Mouse (Mus musculus) embryonic facial prominence, embryonic 11.5 days (tissue): ENCODE results near the gene Arhgdia. TPM values are rescaled to one million over a fixed set of nuclear protein-coding genes. Genes with fewer than 3 reads are reported as not detected.

ENCODE experiments used
- ATAC-seq: fragments of 200-750 bp; cut with Nextera tagmentation; replicated peaks from 2 replicates; pipeline ENCODE4 v1.8.0; 2017; ENCODE audit warnings: low read depth; ENCODE audit not compliant: insufficient number of reproducible peaks, low FRiP score, low TSS enrichment
- DNase-seq: peaks from one replicate; pipeline ENCODE4 v3.0.0-alpha.2; 2015; ENCODE audit warnings: low spot score
- H3K27ac ChIP-seq: fragments of 300-500 bp; sonication (generic); replicated peaks from 2 replicates; pipeline ENCODE4 v1.5.1; 2014; ENCODE audit warnings: mild to moderate bottlenecking, low read depth, low read length, control low read depth
- H3K27me3 ChIP-seq: fragments of 300-500 bp; sonication (generic); 2 replicates; pipeline ENCODE4 v1.6.1; 2014; ENCODE audit warnings: mild to moderate bottlenecking, low read length, moderate library complexity, mixed read lengths; ENCODE audit not compliant: control insufficient read depth, insufficient read depth
- H3K36me3 ChIP-seq: fragments of 300-500 bp; sonication (generic); replicated peaks from 2 replicates; pipeline ENCODE4 v1.6.1; 2014; ENCODE audit warnings: low read depth, mild to moderate bottlenecking, low read length, moderate library complexity, mixed read lengths; ENCODE audit not compliant: control insufficient read depth, insufficient read depth
- H3K4me1 ChIP-seq: fragments of 300-500 bp; sonication (generic); 2 replicates; pipeline ENCODE4 v1.6.1; 2014; ENCODE audit warnings: low read length, mixed read lengths; ENCODE audit not compliant: control insufficient read depth, insufficient read depth
- H3K4me2 ChIP-seq: fragments of 300-500 bp; sonication (generic); 2 replicates; pipeline ENCODE4 v1.6.1; 2014; ENCODE audit warnings: low read depth, mild to moderate bottlenecking, control low read depth, low read length, moderate library complexity
- H3K4me3 ChIP-seq: fragments of 300-500 bp; sonication (generic); 2 replicates; pipeline ENCODE4 v1.5.1; 2014; ENCODE audit warnings: low read depth, low read length, control low read depth
- H3K9ac ChIP-seq: fragments of 300-500 bp; sonication (generic); replicated peaks from 2 replicates; pipeline ENCODE4 v1.6.1; 2014; ENCODE audit warnings: mild to moderate bottlenecking, control low read depth, low read length
- H3K9me3 ChIP-seq: fragments of 300-500 bp; sonication (generic); replicated peaks from 2 replicates; pipeline ENCODE4 v1.6.1; 2016; ENCODE audit warnings: mild to moderate bottlenecking, low read length, inconsistent platforms, mixed read lengths; ENCODE audit not compliant: control insufficient read depth
- WGBS: fragments of 180-500 bp; shearing (Covaris S2); extraction: QIAGEN DNeasy Blood & Tissue Kit; methylation state at CpG from one replicate; pipeline ENCODE4 v1.1.7; 2014; 5-methylcytosine and 5-hydroxymethylcytosine counted together
- polyA plus RNA-seq: library from polyadenylated mRNA; unstranded; fragments of >200 nt; fragmentation: Nextera tagmentation; extraction: Ambion mirVana; gene quantifications from 2 replicates; pipeline ENCODE4 v1.2.1, GENCODE M21; 2014

The Arhgdia gene
- polyA plus RNA-seq, 1 experiment from 2014 or later: 511 TPM

DNA sequence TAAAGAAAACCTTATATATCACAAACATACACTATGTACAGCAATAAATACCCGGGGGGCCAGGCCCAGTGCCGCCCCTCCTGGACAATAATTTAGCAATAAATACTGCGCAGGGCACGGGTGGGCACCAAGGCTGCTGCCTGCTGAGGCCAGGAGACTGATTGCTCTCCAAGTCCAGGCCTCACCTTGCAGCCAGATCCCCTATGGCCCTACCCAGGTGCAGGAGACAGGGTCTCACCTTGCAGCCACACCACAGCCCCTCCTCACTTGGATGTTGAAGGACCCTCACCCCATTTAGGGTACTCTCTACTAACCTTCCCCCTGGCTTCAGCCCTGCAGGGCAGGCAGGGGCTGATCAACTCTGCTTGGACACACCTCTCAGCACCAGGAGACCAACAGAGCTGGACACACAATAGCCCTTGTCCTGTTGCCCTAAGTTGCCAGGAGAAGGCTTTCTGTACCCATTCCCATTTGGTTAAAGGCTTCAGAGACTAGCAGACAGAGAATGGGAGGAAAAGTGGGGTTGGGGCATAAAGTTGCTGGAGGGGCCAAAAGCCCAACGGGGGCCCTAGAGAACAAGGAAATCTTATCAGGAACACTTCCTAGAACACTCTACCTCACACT, 43.8 kb upstream of the Arhgdia start, which contains the start of gene Sirt7:
TSS of gene Sirt7 (minus strand) at position 89 of the 624 bp plus-strand sequence.
- H3K4me2 ChIP-seq: peak within 1 kb of the TSS; percentile 98
- H3K27me3 ChIP-seq: no peaks in the 10 kb centered on the region
- peak within 1 kb of the TSS; percentile 99 for H3K4me3 ChIP-seq
- peak within 1 kb of the TSS; percentile 74 for H3K9ac ChIP-seq
- 22% methylated on average over 5 of the region's 5 CpGs for WGBS
- ATAC-seq (peak; percentile 46), DNase-seq (no peak)
- H3K36me3 ChIP-seq: no peaks in the 10 kb centered on the region; the same call in none of the 2 replicates
- H3K9me3 ChIP-seq: no peaks in the 10 kb centered on the region
- H3K27ac ChIP-seq: peak within 1 kb of the TSS; percentile 67; the same call in 1 of the 2 replicates
- H3K4me1 ChIP-seq: peaks cover 2% of the 10 kb centered on the region; the same call in 1 of the 2 replicates

DNA sequence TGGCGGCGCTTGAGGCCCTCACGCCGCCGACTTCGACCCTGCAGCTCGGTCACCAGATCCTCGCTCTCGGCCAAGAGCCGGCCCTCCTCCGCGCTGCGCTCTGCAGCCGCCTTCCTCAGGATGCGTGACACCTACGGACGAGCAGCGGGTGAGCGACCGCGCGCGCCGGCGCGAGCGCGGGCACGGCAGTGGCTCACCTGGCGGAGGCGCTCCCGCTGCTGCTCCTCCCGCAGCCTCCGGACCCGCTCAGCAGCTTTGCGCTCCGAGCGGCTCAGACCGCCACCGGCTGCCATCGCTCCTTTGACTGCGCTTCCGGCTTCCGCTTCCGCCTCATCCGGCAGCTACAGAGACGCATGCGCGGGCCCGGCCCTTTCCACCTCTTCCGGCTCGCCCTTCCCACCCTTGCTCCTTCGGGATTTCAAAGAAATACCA, 43.3 kb upstream of the Arhgdia start:
- under 1% methylated on average over 53 of the region's 53 CpGs for WGBS
- no peaks in the 10 kb centered on the region for H3K9me3 ChIP-seq
- H3K36me3 ChIP-seq: no peaks in the 10 kb centered on the region; the same call in none of the 2 replicates
- peaks cover 2% of the 10 kb centered on the region; the same call in 1 of the 2 replicates for H3K4me1 ChIP-seq
- H3K4me3 ChIP-seq: peak overlapping the region; percentile 99
- H3K27ac ChIP-seq: peak overlapping the region; percentile 67; the same call in 1 of the 2 replicates
- ATAC-seq: peak; percentile 60; the same call in 1 of the 2 replicates
- no peaks in the 10 kb centered on the region for H3K27me3 ChIP-seq
- H3K4me2 ChIP-seq: peak overlapping the region; percentile 98
- H3K9ac ChIP-seq: peak overlapping the region; percentile 74
- peak; percentile 92 for DNase-seq

DNA sequence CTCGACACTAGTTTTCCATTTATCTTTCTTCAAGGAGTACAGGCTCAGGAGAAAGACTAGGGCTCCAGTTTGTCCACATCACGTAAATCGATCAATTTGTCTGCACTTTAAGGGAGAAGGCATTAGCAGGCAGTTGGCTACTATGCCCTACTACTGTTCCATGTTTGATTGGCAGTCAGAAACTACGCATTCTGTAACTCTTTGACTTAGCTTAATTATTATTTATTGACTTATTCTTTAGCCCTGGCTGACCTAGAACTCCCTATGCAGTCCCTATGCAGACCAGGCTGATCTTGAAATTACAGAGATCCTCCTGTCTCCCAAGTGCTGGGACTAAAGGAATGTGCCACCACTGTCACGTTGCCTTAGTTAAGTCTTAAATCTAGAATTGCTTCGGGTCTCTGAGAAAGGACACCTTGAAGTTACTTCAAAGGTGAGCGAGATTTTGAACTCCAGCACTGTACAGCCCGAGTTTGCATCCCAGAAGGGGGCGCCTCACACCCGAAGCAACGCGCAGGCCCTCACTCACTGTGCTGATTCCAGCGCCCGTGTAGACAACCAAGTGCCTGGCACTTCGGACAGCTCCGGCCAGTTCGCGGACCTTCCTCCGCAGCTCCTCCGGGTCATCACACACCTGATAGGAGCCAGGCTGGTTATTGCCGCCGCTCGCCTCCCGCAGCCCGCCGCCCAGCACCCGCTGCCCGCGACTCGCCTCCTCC, 42.7 kb upstream of the Arhgdia start:
- Histone ChIP-seq H3K4me1 (peaks cover 2% of the 10 kb centered on the region; the same call in 1 of the 2 replicates), H3K36me3 (no peaks in the 10 kb centered on the region; the same call in none of the 2 replicates), H3K4me3 (peak overlapping the region; percentile 99), H3K9ac (peak overlapping the region; percentile 74), H3K4me2 (peak overlapping the region; percentile 98), H3K27me3 (no peaks in the 10 kb centered on the region), H3K27ac (peak overlapping the region; percentile 67; the same call in 1 of the 2 replicates), H3K9me3 (no peaks in the 10 kb centered on the region)
- peak; percentile 70 for DNase-seq
- 13% methylated on average over 30 of the region's 30 CpGs for WGBS
- peak; percentile 76 for ATAC-seq

DNA sequence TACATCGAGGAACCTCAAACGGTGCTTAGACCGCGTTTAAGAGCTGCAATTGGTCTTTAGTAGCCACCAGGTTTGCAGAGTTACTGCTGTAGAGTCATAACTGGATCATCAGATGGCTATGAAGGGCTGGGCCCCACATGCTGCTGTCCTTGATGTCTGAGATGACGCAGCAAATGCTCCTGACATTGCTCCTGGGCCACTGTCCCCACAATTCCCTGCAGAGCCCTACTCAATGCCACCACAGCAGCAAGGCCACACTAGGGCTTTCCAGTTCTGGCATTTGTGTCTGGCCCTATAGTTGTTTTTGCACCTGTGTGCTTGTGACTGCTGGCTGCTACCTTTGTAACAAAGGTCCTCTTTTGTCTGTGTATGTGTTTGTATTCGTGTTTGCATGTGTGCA, 41.4 kb upstream of the Arhgdia start:
- no peak for ATAC-seq
- Histone ChIP-seq H3K36me3 (no peaks in the 10 kb centered on the region; the same call in none of the 2 replicates), H3K4me3 (no peak overlapping the region), H3K9ac (no peak overlapping the region), H3K27me3 (no peaks in the 10 kb centered on the region), H3K4me2 (no peak overlapping the region), H3K9me3 (no peaks in the 10 kb centered on the region), H3K4me1 (peaks cover 2% of the 10 kb centered on the region; the same call in 1 of the 2 replicates), H3K27ac (no peak overlapping the region)
- no peak for DNase-seq
- WGBS: 94% methylated on average over 6 of the region's 6 CpGs

DNA sequence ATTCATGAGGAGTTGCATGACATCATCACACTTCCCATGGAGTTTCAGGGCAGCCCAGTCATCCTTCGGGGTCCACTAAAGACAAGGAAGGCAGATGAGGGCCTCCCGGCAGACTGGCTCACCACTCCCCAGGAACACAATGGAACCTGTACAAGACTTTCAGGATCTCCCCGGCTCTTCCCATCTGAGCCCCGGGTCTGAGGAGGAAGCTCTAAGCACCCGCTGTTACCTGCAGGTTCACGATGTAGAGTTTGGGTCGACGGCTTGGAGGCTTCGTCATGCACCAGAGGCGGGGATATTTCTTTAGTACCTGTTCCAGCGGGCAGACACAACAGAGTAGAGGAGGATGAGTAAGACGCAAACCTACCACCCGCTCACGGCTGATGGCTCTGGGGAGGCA, 38.8 kb upstream of the Arhgdia start:
- peaks cover under 1% of the 10 kb centered on the region for H3K36me3 ChIP-seq
- H3K27me3 ChIP-seq: no peaks in the 10 kb centered on the region
- H3K4me3 ChIP-seq: no peak overlapping the region
- ATAC-seq (no peak), DNase-seq (no peak)
- no peaks in the 10 kb centered on the region for H3K9me3 ChIP-seq
- peaks cover 2% of the 10 kb centered on the region; the same call in 1 of the 2 replicates for H3K4me1 ChIP-seq
- no peak overlapping the region for H3K27ac ChIP-seq
- H3K9ac ChIP-seq: no peak overlapping the region
- H3K4me2 ChIP-seq: no peak overlapping the region
- 91% methylated on average over 14 of the region's 14 CpGs for WGBS

DNA sequence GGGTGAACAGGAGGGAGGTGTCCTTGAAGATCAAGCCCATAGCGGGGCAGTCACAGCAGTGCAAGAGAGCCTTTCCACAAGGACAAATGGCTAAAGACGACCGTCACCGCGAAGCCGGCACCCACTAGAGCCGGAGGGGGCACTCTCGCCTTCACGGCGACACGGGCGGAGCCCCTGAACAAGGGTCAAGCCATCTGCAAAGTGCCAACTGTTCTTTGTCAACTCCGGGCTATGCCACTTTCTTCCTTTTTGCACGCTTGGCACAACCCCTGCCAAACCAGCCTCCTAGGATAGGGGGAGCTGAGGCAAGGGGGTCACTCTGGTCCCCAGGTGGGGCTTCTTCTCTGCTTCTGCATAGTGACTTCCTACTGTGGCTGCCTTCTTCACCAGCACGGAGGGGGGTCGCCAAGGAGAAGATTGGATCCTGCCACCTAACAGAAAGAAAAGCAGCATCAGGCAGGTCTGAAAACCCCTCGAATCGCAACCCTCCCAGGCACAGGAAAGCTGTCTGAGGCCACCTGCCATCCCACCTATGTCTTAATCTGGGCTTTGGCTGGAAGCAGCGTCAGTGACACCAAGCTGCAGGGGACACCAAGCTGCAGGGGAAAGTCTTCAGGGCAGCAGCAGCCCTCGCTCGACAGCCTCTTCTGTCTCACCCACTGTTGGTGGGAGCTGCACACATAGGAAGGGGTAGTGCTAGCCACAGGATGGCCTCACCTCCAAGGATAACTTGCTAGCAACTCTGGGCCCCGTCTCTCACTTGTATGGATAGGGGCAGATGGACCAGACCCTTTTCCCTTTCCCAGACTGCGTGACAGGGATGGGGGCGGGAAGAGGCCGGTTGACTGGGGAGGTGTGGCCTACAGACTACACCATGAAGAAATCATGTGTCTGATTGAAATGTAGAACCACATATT, 37.5 kb upstream of the Arhgdia start:
- no peak for ATAC-seq
- Histone ChIP-seq H3K9me3 (no peaks in the 10 kb centered on the region), H3K4me2 (no peak overlapping the region), H3K27ac (no peak overlapping the region), H3K27me3 (no peaks in the 10 kb centered on the region), H3K4me1 (no peaks in the 10 kb centered on the region; the same call in 1 of the 2 replicates), H3K36me3 (peaks cover 4% of the 10 kb centered on the region), H3K9ac (no peak overlapping the region), H3K4me3 (no peak overlapping the region)
- DNase-seq: no peak
- 91% methylated on average over 25 of the region's 25 CpGs for WGBS

DNA sequence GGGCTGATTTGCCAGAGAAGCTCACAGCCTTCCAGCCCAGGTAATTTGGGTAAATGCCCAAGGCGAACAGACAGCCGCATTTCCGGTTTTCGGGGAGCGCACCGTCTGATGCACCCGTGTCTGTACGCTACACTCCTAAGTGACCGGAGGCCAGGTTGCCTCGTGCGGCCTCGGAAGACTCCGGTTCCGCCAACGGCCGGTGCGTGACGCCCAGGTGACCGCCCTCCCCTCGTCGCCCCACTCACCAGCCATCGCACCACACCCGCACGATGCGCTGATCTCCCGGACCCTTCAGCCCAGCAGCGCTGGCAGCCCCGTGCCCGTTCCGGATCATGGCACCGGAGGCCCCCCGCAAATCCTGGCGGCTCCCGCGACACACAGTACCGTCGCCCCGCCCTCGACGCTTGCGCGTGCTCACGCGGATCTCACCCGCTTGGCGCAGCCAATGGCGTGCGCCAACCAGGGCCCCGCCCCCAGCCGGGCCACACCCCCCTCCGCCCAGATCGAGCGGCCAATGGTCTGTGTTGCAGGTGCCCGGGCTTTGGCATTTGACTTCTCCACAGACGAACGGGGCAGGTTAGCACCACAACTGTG, 36.2 kb upstream of the Arhgdia start, which contains the start of gene Pcyt2:
TSS of gene Pcyt2 (minus strand) at position 418 of the 594 bp plus-strand sequence.
- Histone ChIP-seq H3K9me3 (no peaks in the 10 kb centered on the region), H3K9ac (peak within 1 kb of the TSS; percentile 74), H3K27ac (peak within 1 kb of the TSS; percentile 20; the same call in 1 of the 2 replicates), H3K4me1 (no peaks in the 10 kb centered on the region), H3K36me3 (peaks cover 6% of the 10 kb centered on the region), H3K27me3 (no peaks in the 10 kb centered on the region), H3K4me2 (peak within 1 kb of the TSS; percentile 85), H3K4me3 (peak within 1 kb of the TSS; percentile 75)
- peak; percentile 94 for DNase-seq
- peak; percentile 91 for ATAC-seq
- under 1% methylated on average over 56 of the region's 56 CpGs for WGBS
